Mouse (Mus musculus) neural tube, embryonic 14.5 days (tissue): Measurements from ENCODE around the gene Gm20870. TPM values are rescaled to one million over a fixed set of nuclear protein-coding genes. Genes with fewer than 3 reads are reported as not detected.
"Not testable (repeated sequence)": the region's sequence is repeated elsewhere in the genome, so short reads cannot be mapped to it uniquely, and the experiment has no call there.

Source experiments
- ATAC-seq: fragments of 200-750 bp; cut with Nextera tagmentation; 2 replicates; pipeline ENCODE4 v1.8.0; 2017; ENCODE audit warnings: low read depth, mild to moderate bottlenecking, moderate TSS enrichment, moderate library complexity
- H3K27ac ChIP-seq: fragments of 300-500 bp; sonication (generic); 2 replicates; pipeline ENCODE4 v1.5.1; 2014; ENCODE audit warnings: low read depth, mild to moderate bottlenecking, control low read depth, low read length, moderate library complexity, mixed read lengths
- H3K27me3 ChIP-seq: fragments of 300-500 bp; sonication (generic); 2 replicates; pipeline ENCODE4 v1.6.1; 2014; ENCODE audit warnings: low read length; ENCODE audit not compliant: control insufficient read depth, insufficient read depth
- H3K36me3 ChIP-seq: fragments of 300-500 bp; sonication (generic); 2 replicates; pipeline ENCODE4 v1.6.1; 2014; ENCODE audit warnings: low read length, mixed read lengths; ENCODE audit not compliant: control insufficient read depth, insufficient read depth
- H3K4me1 ChIP-seq: fragments of 300-500 bp; sonication (generic); 2 replicates; pipeline ENCODE4 v1.6.1; 2014; ENCODE audit warnings: low read length; ENCODE audit not compliant: control insufficient read depth, insufficient read depth
- H3K4me2 ChIP-seq: fragments of 300-500 bp; sonication (generic); 2 replicates; pipeline ENCODE4 v1.6.1; 2014; ENCODE audit warnings: mild to moderate bottlenecking, low read depth, low read length, control low read depth
- H3K4me3 ChIP-seq: fragments of 300-500 bp; sonication (generic); 2 replicates; pipeline ENCODE4 v1.5.1; 2014; ENCODE audit warnings: low read depth, low read length, control low read depth, mixed read lengths
- H3K9ac ChIP-seq: fragments of 300-500 bp; sonication (generic); replicated peaks from 2 replicates; pipeline ENCODE4 v1.6.1; 2014; ENCODE audit warnings: low read depth, mild to moderate bottlenecking, control low read depth, low read length, mixed read lengths
- H3K9me3 ChIP-seq: fragments of 300-500 bp; sonication (generic); 2 replicates; pipeline ENCODE4 v1.6.1; 2016; ENCODE audit warnings: low read length; ENCODE audit not compliant: control insufficient read depth
- WGBS: fragments of 180-500 bp; shearing (Covaris S2); extraction: QIAGEN DNeasy Blood & Tissue Kit; methylation state at CpG from one replicate; pipeline ENCODE4 v1.1.7; 2014; 5-methylcytosine and 5-hydroxymethylcytosine counted together
- polyA plus RNA-seq: library from polyadenylated mRNA; unstranded; fragments of >200 nt; fragmentation: Nextera tagmentation; extraction: Ambion mirVana; gene quantifications from 2 replicates; pipeline ENCODE4 v1.2.1, GENCODE M21; 2014

The Gm20870 gene
- polyA plus RNA-seq = not detected in 2 replicates

GRCm38 (mm10) chrY:71691743-71692142 is at the start of gene Gm20870:
Gm20870 (plus strand) TSS chrY:71692043.
- not testable (repeated sequence) for H3K9ac ChIP-seq, H3K27ac ChIP-seq, H3K27me3 ChIP-seq, H3K4me3 ChIP-seq, H3K4me1 ChIP-seq, ATAC-seq, H3K36me3 ChIP-seq, H3K9me3 ChIP-seq, H3K4me2 ChIP-seq
- no CpG with 5 or more reads among the region's 6 CpGs for WGBS

Other genes starting within 250 kb of the Gm20870 start
- not detected in 2 replicates for gene Gm20869, start 222.6 kb upstream of the Gm20870 start, polyA plus RNA-seq